Mouse (Mus musculus): ENCODE measurements around the gene Npy1r. TPM values are rescaled to one million over a fixed set of nuclear protein-coding genes. Genes with fewer than 3 reads are reported as not detected.

The Npy1r gene
- 0.28 and 0.43 TPM in 2 replicates for polyA plus RNA-seq (2012; rRNA removed)

DNA sequence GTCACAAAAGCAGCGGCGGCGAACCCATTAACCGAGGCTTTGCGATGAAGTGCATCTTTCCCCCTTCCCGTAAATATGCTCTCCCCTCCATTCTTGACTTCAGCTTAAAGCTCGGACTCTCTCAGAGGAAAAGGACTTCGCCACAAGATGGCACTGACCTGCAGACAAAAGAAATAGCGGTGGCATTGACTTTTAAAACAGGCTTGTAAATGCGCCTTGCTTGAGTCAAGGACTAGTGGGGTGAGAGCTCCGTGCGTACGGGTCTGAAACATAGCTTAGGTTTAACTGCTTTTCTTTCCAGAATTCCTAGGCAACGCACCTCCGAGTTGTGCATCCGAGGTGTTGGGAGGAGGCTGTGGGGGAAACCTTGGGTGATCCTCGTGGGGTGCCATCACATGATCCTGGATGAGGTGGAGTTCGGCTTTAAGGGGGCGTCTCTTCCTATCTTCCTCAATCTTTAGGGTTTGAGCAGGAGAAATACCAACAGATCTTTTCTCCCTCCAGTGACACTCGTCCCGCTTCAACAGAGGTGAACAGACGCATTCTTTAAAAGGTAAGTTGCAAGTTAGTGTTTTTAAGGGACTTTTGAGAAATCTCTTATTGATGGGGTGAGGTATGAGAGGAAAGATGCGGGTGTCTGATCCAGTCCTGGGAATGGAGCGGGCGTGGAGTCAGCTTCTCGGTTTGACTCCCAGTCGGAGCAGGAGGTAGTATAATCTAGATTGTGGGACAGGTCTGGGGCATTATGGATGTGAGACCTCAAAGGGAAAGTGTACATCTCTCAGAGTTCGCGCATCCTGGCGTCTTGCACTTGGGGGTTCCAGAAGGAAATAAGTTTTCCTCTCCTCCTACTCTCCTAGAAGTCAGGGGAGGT lies at the start of gene Npy1r:
Npy1r (plus strand) TSS at position 223 of the 874 bp plus-strand sequence.

DNA sequence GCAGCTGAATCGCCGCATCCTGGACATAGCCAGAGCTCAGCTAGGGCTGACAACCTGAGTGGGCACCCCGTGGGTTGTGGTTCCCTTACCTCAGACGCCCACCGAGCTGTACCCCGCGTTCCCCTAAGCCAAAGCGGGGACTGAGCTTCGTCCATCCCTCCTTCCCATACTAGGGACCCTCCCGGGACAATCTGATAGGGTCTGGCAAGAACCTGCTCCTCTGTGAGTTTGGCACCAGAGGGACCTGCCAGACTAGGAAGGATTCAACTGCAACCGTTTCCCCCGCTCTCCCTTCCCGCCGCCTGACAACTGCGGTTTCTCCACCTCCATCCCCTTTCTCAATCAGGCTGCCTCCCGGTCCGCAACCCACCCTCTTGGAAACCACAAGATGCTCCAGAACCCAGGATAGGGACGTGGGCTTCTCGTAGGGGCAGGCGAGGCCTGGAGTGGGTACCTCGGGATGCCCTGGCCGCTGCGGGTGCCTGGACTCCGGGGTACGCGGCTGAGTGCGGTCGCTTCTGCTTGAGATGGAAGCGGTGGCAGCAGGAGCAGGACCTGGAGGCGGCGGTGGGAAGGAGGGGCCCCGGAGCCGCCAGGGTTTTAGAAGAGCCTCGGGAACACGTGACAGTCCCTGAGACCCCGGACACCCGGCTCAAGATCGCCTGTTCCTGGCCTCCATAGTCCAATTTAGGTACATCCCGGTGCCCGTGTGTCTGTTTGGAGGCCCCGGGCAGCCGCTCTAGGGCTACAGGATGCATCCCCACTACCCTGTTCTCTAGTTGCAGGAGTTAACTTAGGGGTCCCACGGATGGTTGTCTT lies 9.3 kb upstream of the Npy1r start, which contains the start of gene Npy5r:
Npy5r (minus strand) TSS at position 618 of the 819 bp plus-strand sequence.

Other genes starting within 250 kb of the Npy1r start
- gene Tma16, start 210.7 kb upstream of the Npy1r start, polyA plus RNA-seq (2012; rRNA removed), result 0.10 and 0.35 TPM in 2 replicates
- not detected in 2 replicates for gene Tktl2, start 185.4 kb upstream of the Npy1r start, polyA plus RNA-seq (2012; rRNA removed)
- not detected in 2 replicates for gene Npy5r, start 9.1 kb upstream of the Npy1r start, polyA plus RNA-seq (2012; rRNA removed)
- gene Naf1, start 163.0 kb downstream of the Npy1r start, polyA plus RNA-seq (2012; rRNA removed), result 2.1 and 3.9 TPM in 2 replicates

All from stomach, adult 2 months (tissue).